Mouse (Mus musculus): ENCODE results near the gene Epb41l3.

Epb41l3 gene

GRCm38 (mm10) chr17:69181560-69182316 lies 106.3 kb downstream of the Epb41l3 start:
- DNase-seq (ENCODE audit: low spot score in 2 of 2) = no peak

- no peak for DNase-seq (ENCODE audit: low spot score in 2 of 2)
These were observed 112.3 kb downstream of the Epb41l3 start for GRCm38 (mm10) chr17:69187794-69188193.

- no peak for DNase-seq (ENCODE audit: low spot score in 2 of 2)
These were observed 117.5 kb downstream of the Epb41l3 start for GRCm38 (mm10) chr17:69192863-69193493.

GRCm38 (mm10) chr17:69194599-69194998 lies 119.1 kb downstream of the Epb41l3 start:
- DNase-seq (ENCODE audit: low spot score in 2 of 2) = no peak

GRCm38 (mm10) chr17:69195758-69196157 lies 120.3 kb downstream of the Epb41l3 start:
- no peak for DNase-seq (ENCODE audit: low spot score in 2 of 2)

- no peak for DNase-seq (ENCODE audit: low spot score in 2 of 2)
These were observed 121.2 kb downstream of the Epb41l3 start for GRCm38 (mm10) chr17:69196656-69197055.

GRCm38 (mm10) chr17:69198805-69199204 lies 123.3 kb downstream of the Epb41l3 start:
- DNase-seq (ENCODE audit: low spot score in 2 of 2) = no peak

GRCm38 (mm10) chr17:69199827-69200226 lies 124.3 kb downstream of the Epb41l3 start:
- peak in 1 of 2 experiments; percentile 9 for DNase-seq (ENCODE audit: low spot score in 2 of 2)

GRCm38 (mm10) chr17:69200936-69201335 lies 125.5 kb downstream of the Epb41l3 start:
- DNase-seq (ENCODE audit: low spot score in 2 of 2) = no peak

GRCm38 (mm10) chr17:69205282-69205999 lies 130.0 kb downstream of the Epb41l3 start:
- DNase-seq (ENCODE audit: low spot score in 2 of 2) = no peak

GRCm38 (mm10) chr17:69207562-69208312 lies 132.3 kb downstream of the Epb41l3 start:
- no peak for DNase-seq (ENCODE audit: low spot score in 2 of 2)

- DNase-seq (ENCODE audit: low spot score in 2 of 2) = no peak
These were observed 135.6 kb downstream of the Epb41l3 start for GRCm38 (mm10) chr17:69211065-69211464.

- DNase-seq (ENCODE audit: low spot score in 2 of 2) = no peak
These were observed 140.6 kb downstream of the Epb41l3 start for GRCm38 (mm10) chr17:69216120-69216519.

- DNase-seq (ENCODE audit: low spot score in 2 of 2) = no peak
These were observed 145.4 kb downstream of the Epb41l3 start for GRCm38 (mm10) chr17:69220849-69221248.

GRCm38 (mm10) chr17:69221377-69221776 lies 145.9 kb downstream of the Epb41l3 start:
- DNase-seq (ENCODE audit: low spot score in 2 of 2) = no peak

- DNase-seq (ENCODE audit: low spot score in 2 of 2) = no peak
These were observed 146.6 kb downstream of the Epb41l3 start for GRCm38 (mm10) chr17:69221966-69222692.

GRCm38 (mm10) chr17:69225996-69226395 lies 150.5 kb downstream of the Epb41l3 start:
- no peak for DNase-seq (ENCODE audit: low spot score in 2 of 2)

- DNase-seq (ENCODE audit: low spot score in 2 of 2) = no peak
These were observed 152.0 kb downstream of the Epb41l3 start for GRCm38 (mm10) chr17:69227426-69228014.

GRCm38 (mm10) chr17:69229451-69229850 lies 154.0 kb downstream of the Epb41l3 start:
- no peak for DNase-seq (ENCODE audit: low spot score in 2 of 2)

- no peak for DNase-seq (ENCODE audit: low spot score in 2 of 2)
These were observed 154.7 kb downstream of the Epb41l3 start for GRCm38 (mm10) chr17:69230131-69230621.

GRCm38 (mm10) chr17:69231360-69231759 lies 155.9 kb downstream of the Epb41l3 start:
- no peak for DNase-seq (ENCODE audit: low spot score in 2 of 2)
